Mouse (Mus musculus): ENCODE results near the gene Spag6. TPM values are rescaled to one million over a fixed set of nuclear protein-coding genes. Genes with fewer than 3 reads are reported as not detected.

The Spag6 gene
- polyA plus RNA-seq, 1 experiment from 2014 or later, result not detected

GRCm38 (mm10) chr2:18688708-18689063, 5.1 kb upstream of the Spag6 start:
- Histone ChIP-seq H3K9me3 (no peaks in the 10 kb centered on the region), H3K4me3 (peak overlapping the region; percentile 59), H3K4me2 (peak overlapping the region; percentile 85), H3K9ac (no peak overlapping the region), H3K4me1 (peaks cover 24% of the 10 kb centered on the region), H3K27me3 (replicated peaks) (peaks cover 78% of the 10 kb centered on the region), H3K27ac (replicated peaks) (no peak overlapping the region), H3K36me3 (peaks cover 9% of the 10 kb centered on the region)
- WGBS, result 1% methylated on average over 44 of the region's 45 CpGs
- ATAC-seq (ENCODE audit: extremely low read depth, insufficient number of reproducible peaks, low FRiP score, low TSS enrichment), result no peak

DNA sequence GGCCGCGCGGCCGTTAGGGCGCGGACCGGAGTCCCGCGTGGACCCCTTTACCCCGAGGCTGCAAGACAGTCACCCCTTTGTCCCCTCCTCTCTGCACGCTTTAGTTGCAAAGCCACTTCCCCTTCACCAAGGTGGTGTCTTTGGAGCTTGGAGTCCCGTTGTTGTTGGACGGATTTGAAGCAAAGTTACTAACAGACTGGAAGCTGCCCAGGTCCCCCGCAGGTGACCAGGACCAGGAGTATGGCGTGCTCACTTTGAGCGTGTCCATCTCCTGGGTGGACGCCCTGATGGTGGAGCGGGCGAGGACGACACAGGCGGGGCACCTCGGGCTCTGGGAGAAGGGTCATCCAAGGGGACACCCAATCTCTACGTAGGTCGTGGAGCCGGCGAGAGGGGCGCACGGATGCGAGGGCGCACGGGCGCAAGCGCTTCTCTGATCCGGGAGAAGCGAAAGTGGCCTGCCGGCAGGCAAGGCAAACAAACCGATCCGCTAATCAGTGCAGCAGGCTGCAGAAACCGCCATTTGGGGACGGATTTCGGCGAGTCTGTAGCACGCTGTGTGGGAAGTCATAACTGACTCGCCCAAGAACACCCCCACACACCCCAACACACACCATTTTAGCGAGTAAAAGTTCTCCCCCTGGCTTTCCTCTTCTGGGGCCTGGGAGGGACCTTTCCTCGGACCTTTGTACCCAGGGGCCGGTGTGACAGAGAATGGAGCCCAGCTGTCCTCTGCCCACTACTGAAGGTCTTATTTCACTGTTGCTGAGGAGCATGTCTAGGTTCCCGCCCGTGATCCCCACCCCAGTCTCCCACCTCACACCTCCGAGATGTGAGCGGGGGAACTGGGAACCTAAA, 4.5 kb upstream of the Spag6 start:
- H3K4me1 ChIP-seq, result peaks cover 24% of the 10 kb centered on the region
- ATAC-seq (ENCODE audit: extremely low read depth, insufficient number of reproducible peaks, low FRiP score, low TSS enrichment), result no peak
- H3K4me2 ChIP-seq, result peak overlapping the region; percentile 85
- peak overlapping the region; percentile 59 for H3K4me3 ChIP-seq
- H3K36me3 ChIP-seq, result peaks cover 3% of the 10 kb centered on the region
- H3K27ac ChIP-seq (replicated peaks), result no peak overlapping the region
- H3K27me3 ChIP-seq (replicated peaks), result peaks cover 74% of the 10 kb centered on the region
- no peaks in the 10 kb centered on the region for H3K9me3 ChIP-seq
- peak overlapping the region; percentile 75 for H3K9ac ChIP-seq
- 2% methylated on average over 51 of the region's 51 CpGs for WGBS

GRCm38 (mm10) chr2:18690055-18690691, 3.7 kb upstream of the Spag6 start:
- peak overlapping the region; percentile 59 for H3K4me3 ChIP-seq
- H3K27me3 ChIP-seq (replicated peaks), result peaks cover 77% of the 10 kb centered on the region
- peak overlapping the region; percentile 85 for H3K4me2 ChIP-seq
- no peak; the same call in 1 of the 2 replicates for ATAC-seq (ENCODE audit: extremely low read depth, insufficient number of reproducible peaks, low FRiP score, low TSS enrichment)
- H3K4me1 ChIP-seq, result peaks cover 31% of the 10 kb centered on the region
- peak overlapping the region; percentile 75 for H3K9ac ChIP-seq
- H3K36me3 ChIP-seq, result no peaks in the 10 kb centered on the region
- no peaks in the 10 kb centered on the region for H3K9me3 ChIP-seq
- H3K27ac ChIP-seq (replicated peaks), result no peak overlapping the region
- under 1% methylated on average over 58 of the region's 58 CpGs for WGBS

DNA sequence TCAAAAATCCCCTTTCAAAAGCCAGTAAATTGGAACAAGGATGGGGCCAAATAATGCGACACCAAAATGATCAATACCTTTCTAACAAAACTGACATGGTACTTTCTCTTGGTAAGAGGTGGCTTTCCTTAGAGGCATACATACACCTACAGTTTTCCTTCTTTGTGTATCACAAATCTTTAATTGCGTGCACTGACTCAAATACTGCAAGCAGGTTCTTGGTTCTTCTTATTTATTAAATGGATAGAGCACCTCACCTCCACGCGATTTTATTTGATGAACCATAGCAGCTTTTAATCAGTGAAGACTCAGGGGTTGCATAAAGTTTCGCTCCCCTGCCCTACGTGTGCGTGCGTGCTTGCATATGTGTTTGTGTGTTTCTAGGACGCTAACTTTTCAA, 3.1 kb upstream of the Spag6 start:
- peaks cover 81% of the 10 kb centered on the region for H3K27me3 ChIP-seq (replicated peaks)
- H3K4me1 ChIP-seq, result peaks cover 31% of the 10 kb centered on the region
- H3K9ac ChIP-seq, result no peak overlapping the region
- no peak for ATAC-seq (ENCODE audit: extremely low read depth, insufficient number of reproducible peaks, low FRiP score, low TSS enrichment)
- no peaks in the 10 kb centered on the region for H3K36me3 ChIP-seq
- H3K4me3 ChIP-seq, result peak overlapping the region; percentile 59
- H3K9me3 ChIP-seq, result no peaks in the 10 kb centered on the region
- H3K4me2 ChIP-seq, result peak overlapping the region; percentile 85
- 4% methylated on average over 9 of the region's 9 CpGs for WGBS
- H3K27ac ChIP-seq (replicated peaks), result no peak overlapping the region

- H3K4me1 ChIP-seq, result peaks cover 31% of the 10 kb centered on the region
- no peak overlapping the region for H3K4me2 ChIP-seq
- H3K9me3 ChIP-seq, result no peaks in the 10 kb centered on the region
- H3K9ac ChIP-seq, result no peak overlapping the region
- peaks cover 82% of the 10 kb centered on the region for H3K27me3 ChIP-seq (replicated peaks)
- H3K4me3 ChIP-seq, result no peak overlapping the region
- no peak for ATAC-seq (ENCODE audit: extremely low read depth, insufficient number of reproducible peaks, low FRiP score, low TSS enrichment)
- H3K27ac ChIP-seq (replicated peaks), result no peak overlapping the region
- no peaks in the 10 kb centered on the region for H3K36me3 ChIP-seq
Measured at GRCm38 (mm10) chr2:18692031-18692430, 1.8 kb upstream of the Spag6 start.

- Histone ChIP-seq H3K36me3 (no peaks in the 10 kb centered on the region), H3K4me2 (no peak overlapping the region), H3K27me3 (replicated peaks) (peaks cover 78% of the 10 kb centered on the region), H3K27ac (replicated peaks) (no peak overlapping the region), H3K4me1 (peaks cover 31% of the 10 kb centered on the region), H3K4me3 (no peak overlapping the region), H3K9ac (no peak overlapping the region), H3K9me3 (no peaks in the 10 kb centered on the region)
- WGBS, result 5% methylated on average over 1 of the region's 1 CpGs
- ATAC-seq (ENCODE audit: extremely low read depth, insufficient number of reproducible peaks, low FRiP score, low TSS enrichment), result no peak
Measured at GRCm38 (mm10) chr2:18692548-18692947, 1.3 kb upstream of the Spag6 start.

- no peaks in the 10 kb centered on the region for H3K36me3 ChIP-seq
- under 1% methylated on average over 5 of the region's 5 CpGs for WGBS
- no peak for ATAC-seq (ENCODE audit: extremely low read depth, insufficient number of reproducible peaks, low FRiP score, low TSS enrichment)
- peak overlapping the region; percentile 69 for H3K4me3 ChIP-seq
- no peak overlapping the region for H3K9ac ChIP-seq
- no peak overlapping the region for H3K27ac ChIP-seq (replicated peaks)
- peak overlapping the region; percentile 93 for H3K4me2 ChIP-seq
- peaks cover 32% of the 10 kb centered on the region for H3K4me1 ChIP-seq
- H3K9me3 ChIP-seq, result no peaks in the 10 kb centered on the region
- H3K27me3 ChIP-seq (replicated peaks), result peaks cover 78% of the 10 kb centered on the region
Measured at GRCm38 (mm10) chr2:18693491-18693870, 351 bp upstream of the Spag6 start.

DNA sequence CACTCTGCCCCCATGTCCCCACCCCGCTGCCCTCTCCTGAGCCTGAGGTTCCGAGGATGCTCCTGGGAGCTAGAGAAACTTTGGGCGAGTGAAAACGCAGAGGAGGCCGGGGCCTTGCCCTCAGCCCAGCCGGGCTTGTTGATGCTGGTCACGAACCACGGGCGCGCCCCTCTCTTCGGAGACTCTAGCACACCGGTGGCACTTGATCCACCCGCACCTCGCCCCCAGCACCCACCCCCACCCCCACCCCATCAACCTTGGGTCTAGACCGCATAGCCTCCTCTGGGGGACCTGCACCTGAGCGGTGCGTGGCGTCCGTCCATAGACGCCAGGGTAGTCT, 749 bp downstream of the Spag6 start:
- H3K4me3 ChIP-seq, result peak overlapping the region; percentile 69
- 1% methylated on average over 18 of the region's 20 CpGs for WGBS
- peak overlapping the region; percentile 88 for H3K9ac ChIP-seq
- H3K4me1 ChIP-seq, result peaks cover 29% of the 10 kb centered on the region
- no peak for ATAC-seq (ENCODE audit: extremely low read depth, insufficient number of reproducible peaks, low FRiP score, low TSS enrichment)
- H3K4me2 ChIP-seq, result peak overlapping the region; percentile 93
- H3K9me3 ChIP-seq, result no peaks in the 10 kb centered on the region
- H3K36me3 ChIP-seq, result no peaks in the 10 kb centered on the region
- peaks cover 78% of the 10 kb centered on the region for H3K27me3 ChIP-seq (replicated peaks)
- peak overlapping the region; percentile 69 for H3K27ac ChIP-seq (replicated peaks)

DNA sequence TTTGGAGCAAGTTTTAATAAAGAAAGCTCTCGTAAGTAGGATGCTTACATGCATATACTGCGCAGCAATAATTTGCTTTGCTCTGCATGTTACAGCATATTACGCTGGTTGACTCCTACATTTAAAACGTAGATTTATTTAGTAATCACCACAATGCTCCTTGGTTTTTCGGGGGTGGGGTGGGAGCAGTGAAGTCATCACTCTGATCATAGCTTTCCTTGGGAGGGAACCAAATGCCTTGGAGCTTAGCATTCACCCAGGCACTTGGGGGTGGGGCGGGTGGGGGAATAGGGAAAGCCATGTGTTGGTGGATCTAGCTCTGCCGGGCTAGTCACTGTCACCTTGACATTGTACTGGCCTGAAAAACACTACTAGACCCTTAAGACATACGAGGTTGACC, 1.3 kb downstream of the Spag6 start:
- Histone ChIP-seq H3K27me3 (replicated peaks) (peaks cover 78% of the 10 kb centered on the region), H3K4me2 (peak overlapping the region; percentile 93), H3K4me1 (peaks cover 24% of the 10 kb centered on the region), H3K9ac (no peak overlapping the region), H3K27ac (replicated peaks) (no peak overlapping the region), H3K4me3 (peak overlapping the region; percentile 69), H3K9me3 (no peaks in the 10 kb centered on the region), H3K36me3 (no peaks in the 10 kb centered on the region)
- WGBS, result 3% methylated on average over 8 of the region's 8 CpGs
- no peak for ATAC-seq (ENCODE audit: extremely low read depth, insufficient number of reproducible peaks, low FRiP score, low TSS enrichment)

DNA sequence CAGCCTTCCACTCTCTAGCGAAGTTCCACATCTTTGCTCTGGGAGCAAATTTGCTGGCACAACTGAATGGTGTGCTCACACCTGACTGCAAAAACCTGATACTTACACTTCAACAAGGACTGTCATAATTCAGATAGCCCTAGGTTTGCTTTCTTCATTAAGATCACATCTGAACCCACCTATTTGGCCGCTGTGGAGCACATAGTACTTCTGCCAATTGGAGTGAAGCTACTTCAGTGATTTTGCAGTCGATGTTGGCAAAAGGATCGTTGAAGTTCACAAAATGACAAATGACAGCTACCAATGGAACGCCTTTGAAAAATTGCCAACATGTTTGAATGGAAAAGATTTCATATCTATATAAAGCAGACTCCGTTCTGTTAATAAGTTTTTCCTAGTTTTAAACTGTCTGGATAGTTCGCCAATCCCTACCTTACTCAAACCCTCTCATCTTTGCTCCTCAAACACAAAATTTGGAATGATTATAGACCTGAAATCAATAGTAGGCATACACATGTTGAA, 1.9 kb downstream of the Spag6 start:
- ATAC-seq (ENCODE audit: extremely low read depth, insufficient number of reproducible peaks, low FRiP score, low TSS enrichment), result no peak
- WGBS, result 7% methylated on average over 7 of the region's 7 CpGs

GRCm38 (mm10) chr2:18697591-18698244, 3.9 kb downstream of the Spag6 start:
- peaks cover 20% of the 10 kb centered on the region for H3K4me1 ChIP-seq
- 3% methylated on average over 4 of the region's 4 CpGs for WGBS
- ATAC-seq (ENCODE audit: extremely low read depth, insufficient number of reproducible peaks, low FRiP score, low TSS enrichment), result no peak

More for the DNA sequence above, 1.9 kb downstream of the Spag6 start:
- Histone ChIP-seq H3K4me1 (peaks cover 20% of the 10 kb centered on the region), H3K27ac (replicated peaks) (no peak overlapping the region), H3K4me2 (no peak overlapping the region), H3K36me3 (no peaks in the 10 kb centered on the region), H3K4me3 (no peak overlapping the region), H3K9me3 (no peaks in the 10 kb centered on the region), H3K27me3 (replicated peaks) (peaks cover 78% of the 10 kb centered on the region), H3K9ac (no peak overlapping the region)

More at GRCm38 (mm10) chr2:18697591-18698244, 3.9 kb downstream of the Spag6 start:
- H3K36me3 ChIP-seq, result no peaks in the 10 kb centered on the region
- peaks cover 78% of the 10 kb centered on the region for H3K27me3 ChIP-seq (replicated peaks)
- H3K27ac ChIP-seq (replicated peaks), result no peak overlapping the region
- H3K9me3 ChIP-seq, result no peaks in the 10 kb centered on the region
- no peak overlapping the region for H3K4me2 ChIP-seq
- no peak overlapping the region for H3K9ac ChIP-seq
- no peak overlapping the region for H3K4me3 ChIP-seq
